Mouse (Mus musculus) kidney, embryonic 15.5 days (tissue): ENCODE data around the gene Higd1a. TPM values are rescaled to one million over a fixed set of nuclear protein-coding genes. Genes with fewer than 3 reads are reported as not detected.

Experiments used
- ATAC-seq: fragments of 200-750 bp; cut with Nextera tagmentation; replicated peaks from 2 replicates; pipeline ENCODE4 v1.8.0; 2017; ENCODE audit warnings: moderate TSS enrichment; ENCODE audit not compliant: low FRiP score
- H3K27ac ChIP-seq: fragments of 300-500 bp; sonication (generic); 2 replicates; pipeline ENCODE4 v1.5.1; 2015; ENCODE audit warnings: mild to moderate bottlenecking, inconsistent platforms
- H3K27me3 ChIP-seq: fragments of 300-500 bp; sonication (generic); 2 replicates; pipeline ENCODE4 v1.6.1; 2015; ENCODE audit warnings: inconsistent platforms
- H3K36me3 ChIP-seq: fragments of 300-500 bp; sonication (generic); 2 replicates; pipeline ENCODE4 v1.6.1; 2015; ENCODE audit warnings: inconsistent platforms
- H3K4me1 ChIP-seq: fragments of 300-500 bp; sonication (generic); 2 replicates; pipeline ENCODE4 v1.6.1; 2015; ENCODE audit warnings: inconsistent platforms
- H3K4me2 ChIP-seq: fragments of 300-500 bp; sonication (generic); 2 replicates; pipeline ENCODE4 v1.6.1; 2015; ENCODE audit warnings: moderate library complexity, mild to moderate bottlenecking, inconsistent platforms
- H3K4me3 ChIP-seq: fragments of 300-500 bp; sonication (generic); replicated peaks from 2 replicates; pipeline ENCODE4 v1.5.1; 2015; ENCODE audit warnings: mild to moderate bottlenecking, inconsistent platforms
- H3K9ac ChIP-seq: fragments of 300-500 bp; sonication (generic); 2 replicates; pipeline ENCODE4 v1.6.1; 2015; ENCODE audit warnings: mild to moderate bottlenecking, inconsistent platforms
- H3K9me3 ChIP-seq: fragments of 300-500 bp; sonication (generic); replicated peaks from 2 replicates; pipeline ENCODE4 v1.6.1; 2016; ENCODE audit warnings: inconsistent platforms
- whole genome bisulfite sequencing: fragments of 180-500 bp; shearing (Covaris S2); methylation state at CpG from one replicate; pipeline ENCODE4 v1.1.7; 2015; ENCODE audit warnings: mixed read lengths; 5-methylcytosine and 5-hydroxymethylcytosine counted together
- polyA plus RNA-seq: library from polyadenylated mRNA; unstranded; fragments of >200 nt; fragmentation: Nextera tagmentation; extraction: Ambion mirVana; gene quantifications from 2 replicates; pipeline ENCODE4 v1.2.1, GENCODE M21; 2015

The Higd1a gene
- polyA plus RNA-seq, 1 experiment from 2014 or later, result 151 TPM

GRCm38 (mm10) chr9:121808511-121808910 is 49.7 kb downstream of the Higd1a start:
- Histone ChIP-seq H3K27me3 (no peaks in the 10 kb centered on the region), H3K4me3 (no peak overlapping the region), H3K36me3 (no peaks in the 10 kb centered on the region), H3K9ac (no peak overlapping the region), H3K27ac (no peak overlapping the region), H3K4me2 (no peak overlapping the region), H3K9me3 (no peaks in the 10 kb centered on the region), H3K4me1 (peaks cover 12% of the 10 kb centered on the region)
- WGBS, result 75% methylated on average over 3 of the region's 3 CpGs
- ATAC-seq, result no peak

- no peaks in the 10 kb centered on the region for H3K9me3 ChIP-seq
- no peak overlapping the region for H3K4me3 ChIP-seq
- no peaks in the 10 kb centered on the region for H3K36me3 ChIP-seq
- H3K9ac ChIP-seq, result no peak overlapping the region
- WGBS, result 68% methylated on average over 7 of the region's 7 CpGs
- peaks cover 12% of the 10 kb centered on the region for H3K4me1 ChIP-seq
- no peaks in the 10 kb centered on the region for H3K27me3 ChIP-seq
- ATAC-seq, result no peak
- no peak overlapping the region for H3K27ac ChIP-seq
- no peak overlapping the region for H3K4me2 ChIP-seq
Observed at GRCm38 (mm10) chr9:121807947-121808346, 50.2 kb downstream of the Higd1a start.

DNA sequence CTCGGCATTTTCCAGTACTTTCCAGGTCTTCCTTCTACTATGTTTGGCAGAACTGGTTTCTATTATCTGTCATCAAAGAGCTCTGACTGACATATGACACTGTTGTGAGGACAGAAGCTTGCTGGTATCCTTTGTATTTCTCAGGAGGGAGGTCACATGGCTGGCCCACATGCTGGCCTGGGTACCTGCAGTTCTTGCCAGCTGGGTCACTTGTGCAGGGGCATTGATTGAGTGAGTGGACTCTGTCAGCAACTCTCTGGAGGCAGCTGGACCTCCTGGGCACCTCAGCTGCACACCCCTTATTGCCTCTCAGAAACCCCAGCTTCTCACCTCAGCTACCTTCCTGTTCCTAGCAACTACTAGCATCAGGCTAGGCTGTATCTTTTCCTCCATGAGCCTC is 50.6 kb downstream of the Higd1a start:
- 75% methylated on average over 1 of the region's 1 CpGs for WGBS
- Histone ChIP-seq H3K36me3 (no peaks in the 10 kb centered on the region), H3K4me3 (no peak overlapping the region), H3K9ac (no peak overlapping the region), H3K4me2 (no peak overlapping the region), H3K27ac (no peak overlapping the region), H3K27me3 (no peaks in the 10 kb centered on the region), H3K9me3 (no peaks in the 10 kb centered on the region), H3K4me1 (peaks cover 12% of the 10 kb centered on the region)
- no peak for ATAC-seq

- Histone ChIP-seq H3K4me1 (peaks cover 4% of the 10 kb centered on the region; the same call in 1 of the 2 replicates), H3K4me2 (no peak overlapping the region), H3K9ac (no peak overlapping the region)
Observed at GRCm38 (mm10) chr9:121802747-121803146, 55.4 kb downstream of the Higd1a start.

DNA sequence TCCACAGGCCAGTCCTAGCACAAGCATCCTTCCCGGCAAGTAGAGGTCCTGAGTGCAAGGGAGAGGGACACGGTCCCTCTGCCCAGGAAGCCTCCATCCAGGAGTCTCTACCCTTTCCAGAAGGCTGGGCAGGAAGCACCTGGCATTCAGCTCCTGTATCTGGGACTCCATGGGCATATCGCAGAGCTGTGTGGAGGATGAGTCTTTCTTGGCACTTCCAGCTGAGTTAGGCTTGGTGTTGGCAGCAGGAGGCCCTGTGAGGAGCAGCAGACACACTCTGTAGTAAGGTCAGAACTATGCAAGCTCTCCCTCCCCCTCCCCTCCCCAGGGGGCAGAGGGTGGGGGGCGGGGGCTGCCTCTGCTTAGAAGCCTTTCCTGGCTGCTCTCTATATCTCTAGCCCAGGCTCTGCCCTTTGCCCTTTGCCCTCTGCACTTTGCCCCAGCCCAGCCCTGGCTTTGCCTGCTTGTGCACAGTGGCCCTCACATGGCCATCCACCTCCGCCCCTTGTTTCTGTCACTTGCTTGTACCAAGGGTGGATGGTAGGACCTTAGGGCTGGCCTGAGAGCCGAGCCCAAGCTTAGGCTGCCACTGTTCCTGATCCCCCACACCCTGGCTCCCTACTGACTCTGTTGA is 59.2 kb downstream of the Higd1a start:
- Histone ChIP-seq H3K27ac (no peak overlapping the region), H3K9ac (no peak overlapping the region), H3K36me3 (no peaks in the 10 kb centered on the region), H3K4me1 (peaks cover 7% of the 10 kb centered on the region; the same call in 1 of the 2 replicates), H3K9me3 (no peaks in the 10 kb centered on the region), H3K4me3 (no peak overlapping the region), H3K4me2 (no peak overlapping the region), H3K27me3 (peaks cover 11% of the 10 kb centered on the region)
- 0 out of 2 replicates have a peak, but pooled peaks have one; percentile 13 for ATAC-seq
- WGBS, result 53% methylated on average over 6 of the region's 6 CpGs

More at GRCm38 (mm10) chr9:121802747-121803146, 55.4 kb downstream of the Higd1a start:
- Histone ChIP-seq H3K4me3 (no peak overlapping the region), H3K27me3 (peaks cover 3% of the 10 kb centered on the region; the same call in 1 of the 2 replicates), H3K9me3 (no peaks in the 10 kb centered on the region), H3K36me3 (no peaks in the 10 kb centered on the region), H3K27ac (no peak overlapping the region)
- WGBS, result 50% methylated on average over 7 of the region's 7 CpGs
- no peak for ATAC-seq

Other genes with a start within 250 kb of the Higd1a start
- gene Lyzl4, start 216.3 kb downstream of the Higd1a start, polyA plus RNA-seq, result not detected in 2 replicates
- 0.18 and 0.39 TPM in 2 replicates for gene Vipr1, start 215.6 kb downstream of the Higd1a start, polyA plus RNA-seq
- gene Sec22c, start 152.9 kb downstream of the Higd1a start, polyA plus RNA-seq, result 10.5 and 10.6 TPM in 2 replicates
- 113 and 128 TPM in 2 replicates for gene Ss18l2, start 148.0 kb downstream of the Higd1a start, polyA plus RNA-seq
- 59.6 and 67.8 TPM in 2 replicates for gene Nktr, start 139.2 kb downstream of the Higd1a start, polyA plus RNA-seq
- 12.8 and 15.3 TPM in 2 replicates for gene Zfp651, start 99.0 kb downstream of the Higd1a start, polyA plus RNA-seq
- 1.8 and 2.9 TPM in 2 replicates for gene Klhl40, start 80.8 kb downstream of the Higd1a start, polyA plus RNA-seq
- gene Hhatl, start 65.9 kb downstream of the Higd1a start, polyA plus RNA-seq, result 0.69 and 0.80 TPM in 2 replicates
- 0.47 and 0.53 TPM in 2 replicates for gene Ccdc13, start 18.9 kb downstream of the Higd1a start, polyA plus RNA-seq
- 0.40 and 0.57 TPM in 2 replicates for gene Ackr2, start 40.0 kb upstream of the Higd1a start, polyA plus RNA-seq
- gene Cyp8b1, start 57.9 kb upstream of the Higd1a start, polyA plus RNA-seq, result 0.10 TPM in 1 of 2 replicates, not detected in the other
- 1.1 and 2.1 TPM in 2 replicates for gene Fam198a, start 92.6 kb upstream of the Higd1a start, polyA plus RNA-seq
- gene Pomgnt2, start 138.7 kb upstream of the Higd1a start, polyA plus RNA-seq, result 14.7 and 17.1 TPM in 2 replicates